Mouse (Mus musculus) adrenal gland, adult (tissue): ENCODE results near the gene Trabd2b.

Experiments used
- DNase-seq, 2 experiments: peaks; one replicate each; pipeline ENCODE4 v3.0.0; 2022 to 2023; ENCODE audit warnings: low spot score in 1 of 2; ENCODE audit not compliant: inconsistent age in 2 of 2

Gene Trabd2b

DNA sequence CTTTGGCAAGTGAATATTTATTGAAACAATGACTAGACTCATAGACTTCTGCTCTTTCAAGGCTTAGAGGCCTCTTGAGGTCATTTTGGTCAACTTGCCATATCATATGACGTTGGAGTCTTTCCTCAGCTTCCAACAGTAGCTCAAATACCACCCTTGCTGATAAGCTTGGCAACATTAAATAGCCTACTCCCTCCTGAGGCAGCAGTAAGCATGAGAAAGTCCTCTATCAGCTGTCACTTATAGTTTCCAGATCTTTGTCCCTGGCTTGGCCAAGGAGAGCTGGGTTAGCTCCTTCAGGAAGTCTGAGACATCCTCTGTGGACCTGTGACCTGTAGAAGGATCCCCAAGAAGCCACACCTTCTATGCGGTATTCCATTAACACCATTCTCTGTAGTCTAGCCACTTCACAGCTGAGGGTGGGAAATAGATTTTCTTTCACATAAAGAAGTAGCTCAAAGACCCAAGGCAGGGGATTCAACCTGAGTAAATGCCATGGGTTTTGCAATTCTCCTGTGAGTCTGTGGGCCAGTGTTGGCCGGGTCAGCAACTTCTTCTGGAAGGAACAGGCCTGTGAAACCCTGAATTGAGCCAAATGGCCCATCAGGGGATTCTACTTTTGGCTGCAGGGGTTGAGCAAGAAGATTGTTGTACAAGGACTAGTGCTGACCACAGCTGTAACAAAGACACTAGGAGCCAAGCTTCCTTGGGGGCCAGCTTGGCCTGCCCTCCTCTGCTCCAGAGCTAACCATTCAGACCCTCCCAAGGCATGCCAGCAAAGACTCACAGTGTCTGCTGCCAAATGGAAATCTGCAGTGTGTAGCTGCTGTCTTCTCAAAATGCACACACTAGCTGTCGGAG is 127.6 kb downstream of the Trabd2b start:
- peak; percentile 15 to 66 for DNase-seq

DNA sequence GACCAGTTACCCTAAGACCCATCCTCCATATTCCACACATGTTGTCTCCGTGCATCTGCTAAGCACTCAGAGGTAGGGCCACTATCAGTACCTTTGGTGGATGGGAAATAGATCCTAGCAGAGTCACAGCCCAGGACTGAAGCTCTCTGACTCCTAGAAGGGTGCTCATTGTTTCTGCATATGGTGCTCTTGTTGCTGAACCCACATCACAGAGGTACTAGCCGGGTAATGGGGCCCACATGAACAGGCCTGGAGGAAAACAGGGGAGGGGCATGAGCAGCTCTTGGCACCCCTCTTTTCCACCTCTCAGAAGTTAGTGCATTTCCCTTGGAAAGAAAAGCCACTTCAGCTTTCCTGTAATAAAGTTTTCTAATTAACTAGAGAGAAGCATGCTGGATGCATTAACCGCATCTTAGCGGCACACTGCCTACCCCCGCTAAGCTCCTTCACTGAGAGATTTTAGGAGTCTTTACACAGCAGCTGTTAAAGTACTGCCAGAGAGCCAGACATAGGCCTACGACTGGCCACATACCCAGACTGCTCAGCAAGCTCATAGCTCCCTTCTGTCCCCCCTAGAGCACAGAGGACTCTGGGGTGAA is 131.0 kb downstream of the Trabd2b start:
- DNase-seq = no peak

DNA sequence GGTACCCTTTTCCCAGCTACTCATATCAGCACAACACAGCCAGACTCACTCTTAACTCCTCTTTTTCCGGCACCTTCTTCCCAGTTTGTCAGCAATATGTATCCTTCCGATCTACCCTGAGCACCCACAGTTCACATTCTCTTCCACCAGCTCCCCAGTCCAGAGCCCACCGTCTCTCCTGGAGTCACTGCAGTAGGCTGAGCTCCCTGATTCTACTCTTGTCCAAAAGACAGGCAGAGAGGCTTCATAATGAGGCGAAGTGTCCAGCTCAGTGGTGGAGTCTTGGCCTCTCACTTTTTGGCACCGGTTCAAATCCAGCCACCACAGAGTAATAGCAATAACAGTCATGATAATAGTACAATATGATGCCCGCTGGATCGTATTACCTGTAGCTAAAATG is 133.5 kb downstream of the Trabd2b start:
- no peak for DNase-seq

DNA sequence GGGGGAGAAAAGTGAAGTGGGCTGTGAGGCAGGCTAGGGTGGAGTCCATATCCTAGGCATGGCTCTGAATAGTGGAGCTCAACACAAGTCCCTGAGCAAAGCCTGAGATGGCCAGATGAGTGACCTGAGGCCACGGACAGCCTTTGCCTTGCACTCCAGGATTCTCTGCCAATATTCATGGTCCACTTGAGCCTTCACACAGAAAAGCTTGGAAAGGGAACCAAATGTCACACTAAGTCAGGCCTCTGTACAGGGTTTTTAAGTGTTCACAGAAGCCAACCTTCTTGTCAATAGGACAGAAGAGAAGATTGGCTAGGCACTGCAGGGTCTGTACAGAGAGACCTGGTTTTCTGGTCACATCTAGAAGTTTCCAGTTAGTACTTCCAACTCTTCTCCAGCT is 134.7 kb downstream of the Trabd2b start:
- no peak for DNase-seq

DNA sequence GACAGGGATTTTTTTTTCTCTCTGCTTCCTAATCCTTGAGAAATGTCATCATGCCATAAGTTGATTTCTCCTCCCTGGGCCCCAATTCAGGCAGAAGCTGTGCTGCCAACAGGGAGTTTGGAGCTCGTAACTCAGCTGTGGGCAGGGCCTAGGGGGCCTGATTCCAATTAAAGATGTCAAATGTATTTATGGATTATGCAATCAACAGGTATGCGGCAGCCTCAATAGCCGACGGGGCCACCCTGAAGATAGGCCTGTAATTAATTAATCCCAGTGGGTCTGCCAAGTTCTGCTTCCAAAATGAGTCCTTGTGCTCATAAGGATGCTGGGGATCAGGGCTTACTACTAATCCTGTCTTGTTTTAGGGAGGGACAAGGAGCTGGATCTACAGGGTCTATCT is 135.6 kb downstream of the Trabd2b start:
- DNase-seq = no peak

DNA sequence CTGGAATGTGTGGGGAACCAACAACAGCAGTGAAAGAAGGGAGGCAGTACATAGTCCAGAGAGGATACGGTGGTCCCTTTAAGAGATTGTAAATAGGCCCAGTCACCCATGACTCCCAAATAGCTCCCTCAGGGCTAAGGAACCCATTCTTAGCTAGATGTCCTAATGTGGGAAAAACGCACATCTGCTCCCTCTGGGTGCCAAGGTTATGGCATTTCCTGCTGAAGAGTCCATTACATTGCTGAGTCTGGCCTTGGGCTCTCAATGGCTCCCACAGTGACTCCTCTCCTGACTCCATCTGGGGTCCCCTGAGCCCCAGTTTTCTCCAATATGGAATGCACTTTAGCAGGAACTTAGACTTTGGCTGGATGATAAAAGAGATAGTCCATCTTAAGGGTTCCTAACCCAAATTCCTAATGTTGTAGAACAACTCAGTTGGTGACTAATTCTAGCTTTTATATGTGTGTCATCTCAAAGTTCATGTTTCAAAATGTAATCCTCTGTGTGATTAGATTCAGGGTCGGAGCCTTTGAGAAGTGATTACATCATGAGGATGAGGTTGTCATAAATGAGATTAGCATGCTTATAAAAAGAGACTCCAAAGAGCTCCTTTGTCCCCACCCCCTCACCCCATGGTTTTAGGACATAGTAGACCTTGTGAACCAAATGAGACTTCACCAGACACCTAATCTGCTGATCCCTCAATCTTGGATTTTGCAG is 139.1 kb downstream of the Trabd2b start:
- peak in 1 of 2 experiments; percentile 66 for DNase-seq

DNA sequence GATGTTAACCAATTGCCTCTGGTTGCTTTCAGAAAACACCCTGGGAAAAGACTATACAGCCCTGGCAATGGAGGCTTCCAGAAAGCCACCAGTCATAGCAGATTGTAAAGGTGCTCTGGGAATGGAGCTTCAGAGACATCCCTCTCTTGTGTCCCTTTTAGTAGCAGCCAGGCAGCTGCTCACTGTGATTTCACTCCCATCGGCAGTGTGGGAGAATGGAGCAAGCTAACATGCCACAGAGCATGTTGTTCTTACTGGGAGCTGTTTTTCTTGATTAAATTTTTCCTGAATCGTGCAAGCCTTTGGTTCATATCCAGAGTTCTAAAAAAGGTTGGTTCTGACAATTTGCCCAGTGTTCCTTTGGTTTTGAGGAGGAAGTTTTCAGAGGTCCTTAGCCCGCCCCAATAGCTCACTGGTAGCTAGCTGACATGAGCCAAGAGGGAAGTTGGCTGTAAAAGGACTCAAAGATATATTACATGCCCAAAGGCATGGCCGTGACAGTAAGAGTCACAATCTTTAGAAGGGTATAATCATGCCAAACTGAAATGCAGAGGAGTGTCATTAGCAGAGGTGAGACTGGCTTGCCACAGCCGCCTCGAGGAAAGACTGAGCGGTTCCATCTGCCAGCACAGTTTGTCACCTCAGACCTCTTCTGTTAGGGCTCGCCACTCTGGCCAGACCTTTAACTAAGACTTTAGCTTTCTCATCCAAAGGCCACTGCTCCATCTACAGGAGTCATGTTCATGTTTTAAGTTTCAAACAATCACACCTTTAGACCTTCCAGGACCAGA is 141.3 kb downstream of the Trabd2b start:
- DNase-seq = no peak

DNA sequence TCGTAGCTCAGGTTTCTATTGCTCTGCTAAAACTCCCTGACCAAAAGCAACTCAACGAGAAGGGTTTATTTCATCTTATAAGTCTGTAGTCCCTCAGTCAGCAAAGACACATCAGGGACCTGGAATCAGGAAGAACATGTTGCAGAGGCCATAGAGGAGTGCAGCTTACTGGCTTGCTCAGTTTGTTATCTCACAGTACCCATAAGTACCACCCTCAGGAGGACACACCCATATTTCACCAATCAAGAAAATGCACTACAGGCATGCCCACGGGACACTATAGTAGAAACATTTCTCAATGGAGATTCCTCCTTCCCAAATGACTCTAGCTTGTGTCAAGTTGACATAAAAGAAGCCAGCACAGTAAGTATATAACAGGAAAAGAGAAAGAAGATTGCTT is 143.0 kb downstream of the Trabd2b start:
- no peak for DNase-seq

DNA sequence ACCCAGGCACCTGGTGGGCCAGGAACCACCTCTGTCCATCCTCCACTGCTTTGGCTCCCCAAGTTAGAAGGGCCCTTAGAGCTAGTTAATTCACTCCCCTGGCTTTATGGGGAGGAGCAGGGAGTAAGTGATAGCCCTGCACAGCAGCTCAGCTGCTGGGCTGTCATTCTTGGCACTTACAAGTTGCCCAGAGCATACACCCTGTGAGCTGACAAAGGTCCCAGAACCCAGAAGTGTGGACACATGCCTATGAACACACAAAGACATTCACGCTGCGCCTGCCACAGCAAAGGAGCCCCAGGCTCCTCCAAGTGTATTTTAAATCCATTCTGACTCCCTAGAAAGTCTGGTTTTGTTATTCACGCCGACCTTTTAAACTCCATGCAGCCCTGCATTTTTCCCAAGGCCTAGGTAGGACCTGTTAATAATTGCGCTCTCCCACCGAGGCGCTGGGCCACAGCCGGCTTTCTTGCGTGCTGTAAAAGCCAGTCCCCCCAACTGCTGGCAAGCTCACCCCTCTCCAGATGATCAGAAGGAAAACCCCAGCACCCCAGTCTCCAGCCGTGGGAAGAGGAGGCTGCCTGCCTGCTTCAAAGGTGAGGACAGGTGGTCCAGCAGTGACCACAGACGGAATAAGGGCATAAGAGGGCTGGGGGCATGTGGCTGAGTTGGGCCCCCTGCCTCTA is 144.1 kb downstream of the Trabd2b start:
- DNase-seq = no peak

DNA sequence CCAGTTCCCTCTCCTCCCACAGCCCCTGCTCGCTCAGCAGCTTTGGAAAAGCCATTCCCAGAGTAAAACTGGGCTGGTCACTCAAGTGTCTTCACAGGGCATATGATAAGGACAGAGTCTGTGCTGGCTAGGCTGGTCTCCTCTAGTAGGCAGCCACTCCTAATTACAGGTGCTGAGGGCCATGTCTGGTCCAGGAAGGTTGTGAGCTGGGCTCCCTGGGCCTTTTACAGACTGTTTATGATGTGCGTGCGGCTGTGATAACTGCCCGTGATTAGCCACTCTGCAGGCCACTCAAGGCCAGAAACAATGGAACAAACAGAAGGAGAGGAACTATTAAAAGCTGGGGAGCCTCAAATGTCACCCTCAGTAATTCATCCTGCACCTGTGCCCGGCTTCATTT is 150.4 kb downstream of the Trabd2b start:
- no peak for DNase-seq

DNA sequence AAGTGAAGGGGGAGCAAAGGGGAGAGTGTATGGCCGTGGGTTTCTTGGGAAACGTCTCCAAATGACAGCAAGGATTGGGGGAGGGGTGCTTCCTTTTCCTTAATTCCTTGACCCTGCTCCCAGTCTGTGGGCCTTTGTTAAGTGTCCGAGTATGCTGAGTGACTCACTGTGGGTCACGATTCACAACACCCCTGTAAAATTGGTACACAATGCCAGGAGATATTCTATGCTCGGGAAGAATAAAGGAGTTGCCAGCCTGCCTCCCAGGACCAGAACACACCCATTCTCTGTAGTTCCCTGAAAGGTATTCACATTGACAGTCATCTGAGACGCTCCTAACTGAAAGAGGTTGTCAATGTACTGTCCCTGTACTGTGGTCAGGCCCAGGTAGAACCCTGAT is 151.2 kb downstream of the Trabd2b start:
- DNase-seq = no peak

DNA sequence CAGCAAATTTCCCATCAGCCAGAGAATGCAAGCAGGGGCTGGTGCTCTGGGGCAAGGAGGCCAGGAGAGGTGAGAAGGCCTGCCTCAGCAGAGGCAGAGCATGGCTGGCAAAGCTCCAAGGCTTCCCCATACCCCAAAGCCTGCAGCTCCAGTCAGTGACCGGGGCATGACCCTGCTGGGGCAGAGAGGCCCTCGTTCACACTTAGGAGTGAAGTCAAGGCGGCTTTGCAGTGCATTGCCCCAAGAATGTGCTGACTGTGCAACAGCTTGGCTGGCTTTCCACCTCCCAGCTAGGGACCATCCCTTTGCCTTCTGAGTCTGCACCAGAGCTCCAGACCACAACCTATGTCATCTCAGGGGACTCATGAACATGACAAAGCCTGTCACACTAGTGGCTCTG is 152.0 kb downstream of the Trabd2b start:
- no peak for DNase-seq

DNA sequence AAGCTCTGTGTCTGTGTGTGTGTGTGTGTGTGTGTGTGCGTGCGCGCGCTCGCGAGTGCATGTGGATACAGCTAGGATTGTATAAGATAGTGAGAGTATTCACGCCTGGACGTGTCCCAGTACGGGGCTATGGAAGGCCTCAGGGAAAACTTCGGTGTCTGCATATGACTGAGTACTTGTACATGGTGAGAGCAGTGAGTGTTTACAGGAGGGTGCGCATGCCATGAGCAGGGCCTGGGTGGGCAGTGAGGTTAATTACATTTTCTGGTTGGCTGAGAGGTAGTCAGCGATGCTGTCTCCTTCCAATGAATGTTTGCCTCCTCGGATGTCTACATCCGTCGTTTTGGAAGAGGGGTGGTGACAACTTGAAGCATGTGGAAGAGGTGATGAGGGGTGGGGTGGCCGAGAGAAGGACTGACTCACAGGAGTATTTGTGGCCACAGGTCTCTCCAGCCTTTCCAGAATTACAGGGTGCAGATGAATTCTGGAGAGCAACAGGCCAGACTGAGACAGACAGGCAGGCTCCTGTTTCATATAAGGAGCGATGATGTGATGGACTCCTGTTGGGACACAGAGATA is 154.2 kb downstream of the Trabd2b start:
- no peak for DNase-seq

DNA sequence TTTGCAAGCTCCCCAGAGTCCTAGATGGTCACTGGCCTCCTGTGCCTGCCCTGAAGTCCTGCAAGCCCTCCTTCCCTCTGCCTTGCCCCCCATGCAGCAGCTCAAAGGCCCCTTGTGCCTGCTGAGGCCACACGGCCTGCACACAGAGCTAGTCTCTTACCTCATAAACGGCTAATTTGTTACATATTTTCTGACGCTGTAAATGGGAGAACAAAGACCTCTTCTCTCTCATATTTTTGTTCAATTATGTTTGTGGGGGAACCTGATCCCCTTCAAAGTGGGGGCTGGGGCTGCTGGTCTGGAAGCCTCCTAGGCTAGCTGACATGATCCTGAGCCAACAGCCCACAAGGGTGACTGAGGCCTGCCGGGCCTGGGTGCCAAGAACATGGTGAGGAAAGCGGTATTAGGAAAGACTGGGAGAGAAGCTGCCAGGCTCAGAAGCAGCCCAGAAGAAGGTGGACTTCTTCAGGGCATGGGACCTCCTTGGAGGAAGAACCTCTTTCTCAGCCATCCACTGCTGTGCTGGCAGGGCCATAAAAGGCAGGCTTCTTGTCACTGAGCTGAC is 157.7 kb downstream of the Trabd2b start:
- no peak for DNase-seq

DNA sequence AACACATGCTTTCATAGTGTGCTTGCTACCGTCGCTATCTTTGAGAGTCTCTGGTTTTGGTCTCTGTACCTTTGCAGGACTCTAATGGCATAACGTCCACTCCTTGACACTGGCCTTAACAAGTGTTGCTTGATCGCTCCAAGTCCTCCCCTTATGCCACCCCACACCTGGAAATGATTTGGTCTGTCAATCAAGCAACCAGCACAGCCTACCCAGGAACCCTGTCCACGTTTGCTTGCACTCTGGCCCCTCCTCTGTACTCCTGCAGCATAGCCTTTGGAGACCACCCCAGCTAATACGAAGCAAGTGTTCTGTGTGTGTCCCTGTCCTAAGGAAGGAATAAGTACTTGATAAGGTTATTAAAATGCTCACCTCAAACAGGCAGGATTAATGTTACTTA is 161.1 kb downstream of the Trabd2b start:
- no peak for DNase-seq

DNA sequence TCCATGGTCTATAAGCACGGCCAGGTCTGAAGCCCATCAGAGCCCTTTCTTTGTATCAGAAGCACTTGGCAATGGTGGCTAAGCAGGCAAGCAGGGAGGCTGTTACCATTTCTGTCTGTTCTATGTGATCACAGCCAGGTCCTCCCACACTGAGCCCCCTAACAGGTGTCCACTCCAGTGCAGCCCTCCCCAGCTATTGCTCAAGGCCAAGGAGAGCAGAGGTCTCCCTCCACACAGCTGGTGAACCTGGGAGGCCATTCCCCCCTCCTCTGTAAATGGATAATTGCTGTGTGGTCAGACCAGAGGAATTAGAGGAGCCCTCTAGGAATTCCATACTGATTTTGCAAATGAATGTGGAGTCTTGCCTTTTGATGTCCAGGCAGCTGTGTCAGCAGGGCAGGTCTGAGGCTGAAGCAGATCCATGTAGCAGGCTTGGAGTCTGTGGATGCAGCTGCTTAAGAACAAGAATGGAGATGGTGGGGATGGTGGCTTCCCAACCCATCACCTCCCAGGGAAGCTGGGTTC is 161.6 kb downstream of the Trabd2b start:
- DNase-seq = no peak

DNA sequence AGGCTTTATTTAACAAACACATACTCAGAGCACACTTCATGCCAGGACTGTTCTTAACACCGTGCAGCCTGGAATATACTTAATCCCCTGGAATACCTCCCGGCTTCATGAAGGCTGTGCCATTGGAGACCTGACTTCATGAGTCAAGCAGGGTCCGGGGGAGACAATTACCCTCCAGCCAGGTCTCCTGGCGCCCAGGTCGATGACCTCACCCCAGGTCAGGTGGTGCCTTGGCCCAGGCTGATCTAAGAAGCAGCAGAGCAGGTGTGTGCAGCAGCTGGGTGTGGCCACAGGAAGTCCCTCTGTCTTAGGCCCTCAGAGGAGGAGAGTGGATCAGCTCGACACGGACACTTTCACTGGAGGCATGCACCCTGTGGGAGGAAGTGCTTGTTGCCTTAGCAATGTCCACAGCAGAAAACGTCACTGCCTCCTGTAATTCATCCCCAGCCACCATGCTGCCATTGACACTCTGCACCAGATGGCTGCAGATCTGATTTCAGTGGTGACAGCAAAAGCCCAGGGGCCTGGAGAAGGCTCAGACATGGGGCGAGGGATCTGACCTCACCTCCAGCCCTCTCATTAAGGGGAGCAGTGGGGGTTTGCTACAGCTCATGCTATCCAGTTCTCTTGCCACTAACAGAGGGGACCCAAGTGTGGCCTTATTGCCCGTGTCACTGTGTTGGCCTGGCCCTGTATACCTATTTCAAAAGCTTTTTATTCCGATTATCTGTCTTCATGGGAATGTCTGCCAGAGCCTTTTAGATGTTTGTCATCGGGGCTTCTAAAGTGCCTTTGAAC is 171.8 kb downstream of the Trabd2b start:
- no peak for DNase-seq

DNA sequence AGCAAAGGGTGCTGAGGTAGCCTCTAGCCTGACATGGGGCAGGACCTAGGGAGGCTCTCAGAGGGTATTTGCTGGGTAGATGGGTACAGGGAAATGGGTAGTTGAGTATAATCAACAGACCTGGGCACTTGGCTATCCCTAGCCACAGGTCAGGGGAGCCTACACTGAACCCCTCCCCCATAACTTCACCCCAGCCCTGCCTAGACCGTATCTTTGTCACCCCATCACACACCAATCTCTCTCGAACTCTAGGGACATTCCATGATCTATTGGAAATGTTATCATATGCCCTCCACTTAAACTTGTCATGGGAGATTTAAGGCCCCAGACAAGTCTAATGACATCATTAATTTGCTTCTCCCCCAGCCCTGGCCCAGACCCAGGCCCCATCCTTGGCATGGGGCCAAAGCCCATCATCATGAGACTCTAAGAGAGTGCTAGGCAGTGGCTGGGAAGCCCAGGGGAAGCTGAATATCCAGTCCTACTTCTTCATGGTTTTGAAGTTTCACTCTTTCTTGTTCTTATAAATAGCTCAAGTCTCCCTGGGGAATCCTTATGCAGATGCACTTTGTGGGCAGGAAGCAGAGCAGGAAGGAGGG is 177.1 kb downstream of the Trabd2b start:
- no peak for DNase-seq

DNA sequence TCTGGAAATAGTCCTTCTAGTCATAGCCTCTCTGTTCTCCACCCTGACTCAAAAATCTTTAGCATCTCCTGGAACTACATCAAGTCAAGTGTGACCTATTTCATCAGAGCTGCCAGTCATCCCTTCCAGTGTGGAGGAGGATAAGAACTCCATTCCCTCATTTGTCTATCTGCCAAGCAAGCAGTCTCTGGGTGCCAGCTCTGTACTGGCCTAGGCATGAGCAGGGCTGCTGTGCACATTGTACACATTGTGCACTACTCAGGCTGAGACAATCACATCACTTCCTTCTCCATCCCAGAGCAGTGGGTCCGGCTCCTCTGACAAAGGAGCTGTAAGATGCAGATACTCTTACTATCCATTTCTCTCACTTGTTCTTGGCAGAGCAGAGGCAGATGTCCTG is 178.2 kb downstream of the Trabd2b start:
- no peak for DNase-seq
